Mouse (Mus musculus) lung, postnatal 14 days (tissue): ENCODE data around the gene Inka2.

Experiments used
- DNase-seq: peaks from one replicate; pipeline ENCODE4 v3.0.0; 2021

The Inka2 gene

DNA sequence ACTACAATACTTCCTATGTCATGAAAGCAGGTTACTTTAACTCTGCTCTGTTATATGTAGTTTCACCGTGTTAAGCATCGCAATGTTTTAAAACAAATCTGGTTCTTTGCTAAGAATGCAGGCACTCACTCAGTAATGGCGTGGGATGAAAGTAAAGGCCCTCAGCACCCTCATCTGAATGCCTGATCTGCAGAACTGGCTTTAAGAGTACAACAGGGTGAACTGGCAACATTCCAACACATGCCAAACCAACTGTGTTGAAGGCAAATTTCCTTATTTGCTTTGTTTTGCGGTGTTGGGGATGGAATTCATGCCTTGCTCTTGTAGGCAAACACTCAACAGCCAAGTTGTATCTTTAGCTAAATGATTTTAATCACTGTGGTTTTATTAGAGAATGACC is 29.1 kb downstream of the Inka2 start:
- DNase-seq, result peak; percentile 43

DNA sequence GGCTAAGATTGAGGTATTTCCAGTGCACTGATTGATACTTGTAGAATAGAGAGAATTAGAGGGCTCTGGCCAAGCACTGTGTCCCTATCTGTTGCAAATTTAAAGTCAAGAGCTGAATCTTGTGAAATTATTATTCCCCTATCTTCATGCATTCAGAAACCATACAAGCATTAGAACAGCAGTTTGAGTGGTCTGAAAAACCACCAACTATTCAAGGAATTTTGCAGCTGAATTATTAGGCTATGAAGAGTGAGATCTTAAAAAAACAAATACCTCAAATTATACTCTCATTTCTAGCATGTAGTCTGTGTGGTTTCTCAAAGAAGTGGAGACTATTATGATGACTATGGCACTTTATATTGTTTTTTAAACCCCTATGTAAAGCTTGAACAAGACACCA is 30.9 kb downstream of the Inka2 start:
- no peak for DNase-seq

DNA sequence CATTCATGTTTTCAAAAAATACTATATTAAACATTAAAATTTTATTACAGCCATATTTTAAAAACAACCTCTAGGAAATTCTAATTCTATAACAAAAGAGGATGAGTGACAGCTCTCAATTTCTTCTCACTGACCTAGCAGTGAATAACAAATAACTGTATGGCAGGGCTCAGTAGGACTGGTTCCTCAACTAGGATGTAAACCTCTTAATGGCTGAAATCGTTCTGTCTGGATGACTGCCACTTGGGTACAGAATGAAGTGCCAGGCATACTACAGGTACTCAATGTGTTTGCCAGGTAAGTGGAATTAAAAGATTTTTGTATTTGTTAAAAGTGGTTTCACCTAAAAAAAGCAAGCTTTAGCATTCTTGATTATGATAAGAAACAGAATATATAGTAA is 31.7 kb downstream of the Inka2 start:
- no peak for DNase-seq

DNA sequence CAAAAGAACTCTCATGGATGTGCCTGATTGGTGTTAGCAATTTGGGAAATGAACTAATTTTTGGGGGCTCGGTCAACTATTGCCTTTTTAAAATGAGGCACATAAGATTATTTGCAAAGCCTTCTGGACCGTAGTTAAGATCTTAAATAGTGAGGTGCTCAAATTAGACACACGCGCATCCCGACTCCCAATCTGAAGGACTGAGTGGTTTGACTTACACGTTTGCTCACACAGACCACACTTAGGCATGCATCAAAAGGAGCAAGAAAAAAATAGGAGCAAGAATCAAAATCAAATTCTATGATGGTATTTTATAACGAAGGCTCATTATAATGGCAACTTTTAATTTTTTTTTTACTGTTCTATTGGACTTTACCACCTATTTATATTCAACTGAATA is 32.7 kb downstream of the Inka2 start:
- DNase-seq, result no peak

DNA sequence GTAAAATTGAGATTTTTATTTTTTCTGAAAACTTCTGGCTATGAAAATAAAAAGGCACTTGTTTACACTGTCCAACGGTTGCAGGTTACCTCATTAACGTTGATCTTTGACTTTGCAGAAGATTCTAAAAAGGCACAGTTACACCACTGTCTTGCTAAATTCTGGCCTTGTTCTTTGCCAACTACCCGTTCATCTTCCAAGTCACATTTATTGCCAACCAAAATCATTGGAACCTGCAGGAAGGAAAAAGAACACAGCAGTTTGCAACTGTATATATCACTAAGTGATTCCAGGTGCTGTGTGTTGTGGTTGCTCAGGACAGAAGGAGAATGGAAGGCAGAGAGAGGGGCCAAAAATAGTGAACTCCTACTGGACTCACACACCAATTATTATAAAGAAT is 33.3 kb downstream of the Inka2 start:
- DNase-seq, result no peak

DNA sequence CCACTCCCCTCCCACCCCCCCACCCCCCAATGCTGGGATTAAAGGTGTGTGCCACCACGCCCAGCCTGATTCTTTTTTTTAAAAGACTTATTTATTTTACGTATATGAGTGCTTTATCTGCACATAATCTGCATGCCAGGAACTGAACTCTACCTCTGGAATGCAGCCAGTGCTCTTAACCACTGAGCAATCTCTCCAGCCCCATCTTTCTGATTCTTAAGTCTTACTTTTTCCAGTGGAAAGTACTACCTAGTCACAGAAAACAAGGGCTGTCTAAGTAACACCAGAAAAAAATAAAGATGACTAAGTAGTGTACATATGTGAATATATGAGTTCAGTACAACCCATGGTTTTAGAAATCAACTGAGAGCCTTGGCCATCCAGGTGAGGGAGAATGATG is 42.1 kb downstream of the Inka2 start:
- no peak for DNase-seq

DNA sequence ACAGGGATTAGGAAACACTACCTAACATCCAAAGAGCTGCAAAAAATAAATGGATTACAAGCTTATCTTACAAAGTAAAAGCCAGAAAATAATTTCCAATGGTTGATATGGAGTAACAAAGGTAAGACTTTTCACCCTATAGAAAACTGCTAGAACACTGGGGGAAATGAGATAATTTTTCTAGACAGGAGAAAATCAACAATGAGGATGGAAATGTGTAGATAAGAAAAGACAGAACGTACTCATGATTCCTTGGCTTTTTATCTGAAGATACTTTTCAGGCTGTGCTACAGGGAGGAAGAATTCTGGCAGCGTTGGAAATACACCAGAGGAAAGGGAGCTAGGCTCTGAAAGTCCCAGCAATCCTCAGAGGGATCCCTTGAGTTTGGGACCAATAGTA is 46.4 kb downstream of the Inka2 start:
- DNase-seq, result no peak

DNA sequence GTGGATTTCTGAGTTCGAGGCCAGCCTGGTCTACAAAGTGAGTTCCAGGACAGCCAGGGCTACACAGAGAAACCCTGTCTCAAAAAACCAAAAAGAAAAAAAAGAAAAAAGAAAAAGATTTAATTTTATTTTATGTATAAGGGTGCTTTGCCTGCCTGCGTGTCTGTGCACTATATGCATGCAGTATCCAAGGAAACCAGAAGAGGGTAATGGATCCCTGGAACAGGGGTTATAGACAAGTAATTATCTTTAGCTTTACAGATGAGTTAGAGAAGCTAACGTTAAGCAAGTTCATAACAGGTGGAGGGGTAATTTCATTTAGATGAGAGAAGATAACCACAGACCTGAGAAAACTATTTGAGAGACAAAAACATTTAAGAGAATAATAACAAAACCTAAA is 49.8 kb downstream of the Inka2 start:
- no peak for DNase-seq

DNA sequence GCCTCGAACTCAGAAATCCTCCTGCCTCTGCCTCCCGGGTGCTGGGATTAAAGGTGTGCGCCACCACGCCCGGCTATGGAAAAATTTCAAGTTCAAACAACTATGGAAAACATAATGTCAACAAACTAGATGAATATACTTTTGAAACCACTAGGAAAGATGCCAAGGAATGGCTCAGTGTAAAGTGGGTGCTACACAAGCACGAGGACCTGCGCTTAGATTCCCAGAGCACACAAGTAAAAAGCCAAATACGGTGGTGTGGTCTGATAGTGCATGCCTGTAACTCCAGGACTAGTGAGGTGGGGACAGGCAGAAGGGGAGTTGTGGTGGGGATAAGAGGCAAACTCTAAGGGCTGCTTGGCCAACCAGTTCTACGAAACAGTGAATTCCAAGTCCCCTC is 50.7 kb downstream of the Inka2 start:
- no peak for DNase-seq

DNA sequence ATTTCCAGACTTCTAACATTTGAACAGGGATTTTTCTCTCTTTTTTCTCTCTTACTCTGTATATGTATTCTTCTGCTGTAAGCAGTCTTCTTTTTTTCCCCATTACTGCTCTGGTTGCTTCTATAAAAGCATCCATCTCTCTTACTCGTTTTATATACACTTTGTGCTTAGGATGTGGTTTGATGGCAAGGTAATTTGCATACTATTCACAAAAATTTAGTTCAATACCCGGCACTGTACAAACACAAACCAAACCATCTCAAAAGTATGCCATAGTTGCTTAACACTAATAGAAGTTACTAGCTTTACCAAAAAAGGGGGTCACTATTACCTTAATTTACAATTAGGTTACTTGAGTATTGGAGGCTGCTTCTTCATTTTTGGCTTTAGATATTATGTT is 52.1 kb downstream of the Inka2 start:
- no peak for DNase-seq

DNA sequence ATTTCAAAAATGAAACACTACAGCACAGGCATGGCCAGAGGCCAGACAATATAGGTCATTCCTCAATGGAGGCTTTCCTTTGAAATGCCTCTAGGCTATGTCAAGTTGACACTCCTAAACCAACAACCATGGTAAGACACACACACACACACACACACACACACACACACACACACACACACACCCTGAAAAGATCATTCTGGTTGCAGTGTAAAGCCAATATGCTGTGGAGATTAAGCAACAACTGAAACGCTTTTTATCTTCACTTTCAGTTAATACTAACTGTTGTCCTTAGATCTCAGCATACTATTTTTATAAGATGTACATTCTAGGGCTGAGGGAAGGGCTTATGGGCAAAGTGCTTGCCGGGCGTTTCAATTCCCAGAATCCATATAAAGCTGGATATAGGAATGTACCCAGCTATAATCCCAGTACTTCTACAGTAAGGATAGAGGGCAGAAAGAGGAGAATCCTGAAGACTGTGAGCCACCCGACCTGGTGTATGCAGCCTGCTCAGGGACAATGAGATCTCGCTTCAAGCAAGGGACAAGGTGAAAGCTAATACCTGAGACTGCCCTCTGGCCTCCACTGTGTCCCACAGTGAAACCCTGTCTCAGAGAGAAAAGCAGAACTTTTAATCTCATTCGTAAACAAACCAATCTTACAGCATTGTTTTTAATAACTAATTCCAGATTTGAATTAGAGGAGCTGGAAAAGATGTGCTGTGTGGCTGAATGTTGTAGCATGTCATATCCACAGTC is 53.1 kb downstream of the Inka2 start:
- DNase-seq, result no peak

DNA sequence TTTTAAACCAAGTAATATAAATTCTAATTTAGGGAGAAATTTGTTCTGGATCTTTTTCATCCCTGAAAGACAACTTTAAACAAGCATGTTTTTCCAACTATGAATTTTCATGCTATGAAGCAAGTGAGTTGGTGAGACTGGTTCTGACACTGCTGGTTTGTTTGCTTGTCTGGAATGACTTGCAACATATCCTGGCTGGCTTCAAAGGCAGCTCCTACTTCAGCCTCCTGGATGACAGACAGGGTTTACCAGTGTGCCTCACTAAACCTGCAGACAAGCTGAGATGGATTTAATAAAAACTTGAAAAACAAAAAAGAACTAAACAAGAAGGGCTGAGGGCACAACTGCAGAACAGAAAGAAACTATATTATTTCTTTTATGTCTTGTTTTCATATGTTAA is 53.7 kb downstream of the Inka2 start:
- DNase-seq, result peak; percentile 19

DNA sequence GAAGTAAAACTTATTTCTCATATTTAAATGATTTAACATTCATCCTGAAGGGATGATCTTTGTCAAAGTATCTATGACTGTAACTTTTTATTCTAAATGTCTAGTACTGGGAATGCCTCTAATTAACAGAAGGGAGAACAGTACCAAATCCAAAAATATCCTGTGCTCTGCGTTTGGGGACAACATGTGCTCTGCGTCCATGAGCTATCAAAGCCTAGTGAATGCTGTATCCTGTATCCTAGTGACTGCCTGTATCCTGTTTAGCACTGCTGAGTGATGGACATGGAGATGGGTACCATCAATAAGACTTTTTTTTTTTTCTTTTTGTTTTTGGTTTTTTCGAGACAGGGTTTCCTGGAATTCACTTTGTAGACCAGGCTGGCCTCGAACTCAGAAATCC is 54.3 kb downstream of the Inka2 start:
- no peak for DNase-seq

DNA sequence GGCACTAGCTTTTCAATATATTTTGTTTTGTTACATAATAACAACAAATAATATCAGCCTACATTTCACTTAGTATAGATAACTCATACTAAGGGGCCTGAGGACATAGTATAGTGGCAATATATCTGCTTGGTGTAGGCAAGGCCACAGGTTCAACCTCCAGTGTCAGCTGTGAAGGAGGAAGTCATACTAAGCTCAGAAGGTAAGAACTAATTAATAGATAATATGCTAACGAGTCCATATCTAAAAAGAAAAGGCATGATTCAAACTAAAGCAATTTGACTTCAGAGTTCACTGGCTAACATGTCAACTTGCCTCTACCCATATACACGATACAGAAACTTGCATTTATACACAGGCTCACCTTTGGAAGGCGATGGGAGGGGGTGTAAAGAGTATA is 55.7 kb downstream of the Inka2 start:
- no peak for DNase-seq

DNA sequence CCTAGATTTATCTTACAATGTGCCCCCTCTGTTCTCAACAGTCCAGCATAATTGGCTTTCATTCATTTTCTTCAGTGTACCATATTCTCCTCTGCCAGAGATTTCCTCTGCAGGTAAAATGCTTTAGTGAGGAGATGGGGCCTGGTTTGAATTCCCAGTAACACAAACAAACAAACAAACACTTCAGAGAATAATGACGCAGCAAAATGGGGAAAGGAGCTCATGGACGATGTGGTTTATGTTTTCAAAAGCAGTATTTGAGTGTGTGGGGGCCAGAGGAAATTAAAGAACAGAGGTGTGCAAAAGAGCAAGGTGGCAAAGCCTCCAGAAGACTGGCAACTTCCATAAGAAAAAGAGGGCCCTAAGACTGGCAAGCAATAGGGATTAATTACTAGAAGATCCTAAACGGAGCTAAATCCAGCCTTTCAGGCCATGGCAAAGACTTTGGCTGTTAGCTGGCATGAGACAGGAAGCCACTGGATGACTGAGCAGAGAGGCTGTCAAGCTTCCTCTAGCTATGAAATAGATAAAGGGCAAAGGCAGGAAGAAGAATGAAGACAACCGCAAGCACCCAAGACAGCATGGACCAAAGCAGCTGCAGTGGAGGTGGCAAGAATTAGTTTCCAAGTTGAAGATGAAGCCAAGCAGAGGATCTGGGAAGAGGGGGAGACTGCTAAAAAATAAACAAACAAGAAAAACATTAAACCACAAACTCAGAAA is 58.9 kb downstream of the Inka2 start:
- no peak for DNase-seq

DNA sequence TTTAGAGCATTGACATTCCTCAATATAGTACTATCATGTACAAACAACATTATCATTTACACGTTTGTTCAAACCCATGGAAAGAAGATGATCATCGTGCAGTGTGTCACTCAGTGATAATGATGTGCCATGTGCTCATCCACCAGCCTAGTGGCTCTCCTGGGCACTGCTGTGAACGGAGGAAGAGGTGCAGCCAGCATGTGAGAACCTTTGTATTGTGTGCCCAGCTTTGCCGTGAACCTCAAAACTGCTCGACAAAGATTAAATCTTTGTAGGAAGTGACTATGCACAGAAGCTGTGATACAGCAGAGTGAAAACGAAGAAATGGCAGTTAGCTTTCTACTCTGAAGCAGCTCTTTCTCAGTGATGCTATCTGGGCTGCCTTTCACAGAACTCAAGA is 64.1 kb downstream of the Inka2 start:
- no peak for DNase-seq

DNA sequence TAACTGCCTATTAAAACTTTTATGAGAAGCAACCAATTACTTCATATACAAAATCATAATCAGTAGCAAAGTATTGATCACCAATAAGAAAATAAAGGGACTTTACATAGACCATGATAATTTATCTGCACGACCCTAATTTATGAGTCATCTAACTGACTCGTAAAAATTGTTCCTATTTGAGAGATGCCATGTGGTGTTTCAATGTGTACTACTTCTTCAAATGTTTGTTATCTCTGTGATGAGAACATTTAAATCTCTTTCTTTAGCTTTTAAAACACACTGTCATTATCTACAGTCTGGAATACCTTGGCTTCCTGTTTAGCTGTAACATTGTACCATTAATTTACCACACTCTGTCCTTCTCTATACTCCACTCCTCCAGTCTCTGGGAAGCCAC is 65.0 kb downstream of the Inka2 start:
- DNase-seq, result no peak
